Mouse (Mus musculus): ENCODE results near the gene Ephx1.

DNA sequence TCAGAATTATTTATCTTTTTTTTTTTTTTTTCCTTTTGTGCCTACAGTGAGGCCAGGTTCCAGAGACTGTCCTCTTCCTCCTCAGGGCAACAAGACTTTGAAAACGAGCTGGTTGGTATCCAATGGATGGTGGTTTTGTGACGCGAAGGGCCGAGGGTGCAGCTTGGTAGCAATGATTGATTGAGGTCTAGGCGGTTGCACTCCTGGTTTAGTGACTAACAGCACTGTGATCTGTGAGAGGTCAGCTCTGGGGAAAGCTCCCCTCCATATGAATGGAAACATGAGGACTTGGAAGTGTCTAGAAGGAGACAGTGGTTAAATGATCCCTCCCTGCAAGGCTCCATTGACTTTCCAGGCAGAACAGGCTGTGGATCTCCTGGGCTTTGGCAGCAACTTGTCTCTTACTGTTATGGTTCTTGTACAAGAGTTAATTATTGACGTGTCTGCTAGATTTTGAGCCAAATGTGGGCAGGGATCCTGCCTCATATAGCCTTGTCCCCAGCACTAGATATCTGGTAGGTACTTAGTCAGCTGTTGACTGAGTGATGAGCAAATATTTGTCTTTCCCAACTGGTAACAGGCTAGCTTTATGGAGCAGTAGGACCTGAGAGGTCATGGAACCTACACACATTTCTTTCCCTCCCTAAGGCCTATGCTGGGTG lies 68.5 kb downstream of the Ephx1 start:
- TF ChIP-seq CTCF (IDR thresholded peaks at IDR 0.05; ENCODE audit: insufficient read depth, low read depth, low read length), result no peak
- no peak for TF ChIP-seq POLR2A (IDR thresholded peaks at IDR 0.05; ENCODE audit: insufficient read depth, low read depth, low read length)
